Mouse (Mus musculus) retina, postnatal 1 day (tissue): ENCODE data around the gene Olfr1362.

ENCODE experiments used
- DNase-seq: peaks from one replicate; pipeline ENCODE4 v3.0.0-alpha.2; 2012

The Olfr1362 gene

DNA sequence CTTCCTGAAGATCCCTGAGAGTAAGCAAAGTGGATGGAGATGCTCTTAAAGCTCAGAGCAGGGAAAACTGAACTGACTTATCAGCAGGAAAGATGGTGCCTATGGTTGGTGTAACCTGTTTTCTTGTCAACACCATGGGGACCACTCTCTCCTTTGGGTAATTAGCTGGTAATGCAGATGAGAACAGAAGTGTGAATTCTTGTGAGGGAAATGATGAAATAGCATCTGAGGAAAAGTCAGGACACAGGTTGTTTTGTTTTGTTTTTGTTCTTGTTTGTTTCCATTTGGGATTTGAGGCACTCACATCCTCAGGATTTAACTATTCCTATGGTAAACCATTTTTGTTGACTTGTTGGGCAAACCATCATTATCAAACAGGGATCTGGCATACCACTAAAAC, at the start of gene Olfr1362:
Gene Olfr1362, minus strand, starts transcription at position 101 of the 400 bp plus-strand sequence.
- DNase-seq = no peak

DNA sequence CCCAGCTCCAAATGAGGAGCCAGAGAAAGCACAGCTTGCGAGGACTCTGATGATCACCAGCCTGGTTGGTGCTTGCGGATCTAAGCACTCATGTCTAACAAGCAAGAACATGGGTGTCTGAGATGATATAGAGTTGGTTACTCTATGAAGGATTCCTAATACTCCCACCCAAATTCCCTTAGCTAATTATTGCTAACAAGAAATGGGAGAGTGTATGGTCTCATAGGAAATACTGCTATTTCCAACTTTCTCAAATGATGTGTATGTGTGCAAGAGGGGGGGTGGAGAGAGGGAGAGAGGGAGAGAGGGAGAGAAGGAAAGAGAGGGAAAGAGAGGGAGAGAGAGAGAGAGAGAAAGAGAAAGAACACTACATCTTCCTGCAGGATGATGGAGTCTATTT, 49.5 kb upstream of the Olfr1362 start, which contains the start of gene Olfr1361:
Gene Olfr1361, minus strand, starts transcription at position 101 of the 400 bp plus-strand sequence.
- no peak for DNase-seq

DNA sequence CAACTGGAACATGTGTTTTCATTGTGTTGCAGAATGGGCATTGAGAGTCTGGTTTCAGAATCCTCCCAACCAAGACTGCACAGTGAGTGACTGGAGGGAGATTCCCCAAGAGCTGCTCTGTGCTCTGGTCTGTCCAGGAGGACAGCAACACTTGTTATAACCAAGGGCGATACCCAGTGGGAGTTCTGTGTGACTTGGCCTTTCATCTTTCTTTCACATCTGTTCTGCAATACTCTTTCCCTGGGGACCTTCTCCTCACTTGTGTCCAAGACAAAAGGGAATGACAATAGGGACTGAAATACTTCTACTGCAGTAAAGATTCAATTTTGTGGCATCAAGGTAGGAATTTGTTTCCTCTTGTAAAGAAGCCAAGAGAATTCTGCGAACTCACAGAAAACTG, 28.6 kb upstream of the Olfr1362 start, which contains the start of gene Olfr11:
Gene Olfr11, minus strand, starts transcription at position 101 of the 400 bp plus-strand sequence.
- DNase-seq = no peak

DNA sequence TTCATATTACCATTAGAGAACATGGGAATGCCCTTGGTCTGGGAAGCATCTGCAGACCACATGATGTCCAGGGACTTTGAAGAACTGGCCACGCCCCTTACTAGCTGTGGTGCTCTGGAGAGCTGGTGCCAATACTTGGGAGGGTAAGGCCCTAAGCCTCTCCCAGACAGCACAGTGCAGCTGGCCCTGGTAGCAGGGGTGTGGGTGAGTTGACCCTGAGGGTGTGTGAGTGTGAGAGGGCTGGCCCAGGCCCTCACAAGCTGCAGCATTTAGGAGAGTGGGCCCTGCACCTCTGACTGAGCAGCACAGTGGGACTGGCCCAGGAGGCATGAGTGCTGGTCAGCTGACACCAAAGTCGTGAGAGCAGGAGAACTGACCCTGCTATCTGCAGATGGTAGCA, 22.2 kb downstream of the Olfr1362 start:
- no peak for DNase-seq

DNA sequence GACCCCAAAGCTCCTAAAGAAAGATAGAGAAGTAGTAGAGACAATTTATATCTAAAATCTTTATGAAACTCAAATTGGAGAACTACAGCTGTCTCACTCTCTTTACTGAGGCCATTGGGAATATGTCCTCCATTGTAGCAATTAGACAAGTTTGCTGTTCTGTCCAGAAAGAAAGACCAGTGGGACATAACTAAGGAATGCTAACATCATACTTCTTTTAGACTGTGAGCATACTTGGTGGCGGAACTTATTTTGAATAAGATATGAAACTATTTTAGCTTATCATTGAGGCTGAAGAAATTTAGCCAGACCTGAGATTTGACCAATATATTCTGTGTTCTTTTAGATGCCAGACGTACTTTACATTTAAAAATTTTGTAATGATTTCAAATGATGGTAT, 32.2 kb downstream of the Olfr1362 start, which contains the start of gene Olfr1364:
Gene Olfr1364, minus strand, starts transcription at position 101 of the 400 bp plus-strand sequence.
- no peak for DNase-seq
